Mouse (Mus musculus): ENCODE measurements around the gene Msi2.

DNA sequence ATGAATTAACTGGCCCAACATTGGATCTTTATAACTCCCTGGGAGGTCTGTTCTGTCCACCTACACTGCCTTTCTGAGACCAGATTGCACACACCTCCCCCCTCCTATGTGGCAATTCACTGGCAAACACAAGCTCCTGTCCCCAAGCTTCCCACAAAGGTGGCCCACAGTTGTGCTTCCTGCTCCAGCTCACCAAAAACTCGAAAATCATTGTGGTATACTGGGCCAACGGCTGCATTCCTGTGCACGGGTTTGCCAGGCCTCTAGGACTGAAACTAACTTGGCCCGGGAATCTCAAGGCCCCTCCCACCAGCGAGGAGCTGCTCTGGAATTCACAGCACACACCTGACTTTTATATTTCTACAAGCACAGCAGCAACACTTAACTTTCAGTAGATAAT, 31.3 kb downstream of the Msi2 start:
- no peak for TF ChIP-seq EP300 (IDR thresholded peaks at IDR 0.05; ENCODE audit: low read depth)
- no peak for TF ChIP-seq CTCF (IDR thresholded peaks at IDR 0.05; ENCODE audit: low read depth)
